Mouse (Mus musculus) MN1 (cell line): ENCODE results near the gene Kxd1.

Experiments
- DNase-seq: peaks from one replicate; pipeline ENCODE4 v3.0.0-alpha.2; 2016; ENCODE audit warnings: low spot score

The Kxd1 gene

GRCm38 (mm10) chr8:70547762-70548161 lies 20.0 kb upstream of the Kxd1 start:
- DNase-seq, result no peak

GRCm38 (mm10) chr8:70546412-70546811 lies 18.7 kb upstream of the Kxd1 start:
- DNase-seq, result no peak

- DNase-seq, result peak; percentile 57
These were observed 16.5 kb upstream of the Kxd1 start for GRCm38 (mm10) chr8:70544200-70544687.

- DNase-seq, result no peak
These were observed 13.3 kb upstream of the Kxd1 start for GRCm38 (mm10) chr8:70541081-70541480.

GRCm38 (mm10) chr8:70540507-70541071 lies 12.8 kb upstream of the Kxd1 start:
- DNase-seq, result no peak

- no peak for DNase-seq
These were observed 12.3 kb upstream of the Kxd1 start for GRCm38 (mm10) chr8:70540013-70540506.

GRCm38 (mm10) chr8:70539077-70539813 lies 11.5 kb upstream of the Kxd1 start, which contains the start of gene Ell:
Ell (plus strand) TSS chr8:70539457.
- DNase-seq, result peak; percentile 99

- DNase-seq, result peak; percentile 99
These were observed 10.9 kb upstream of the Kxd1 start for GRCm38 (mm10) chr8:70538633-70539076.

- peak; percentile 63 for DNase-seq
These were observed 10.3 kb upstream of the Kxd1 start for GRCm38 (mm10) chr8:70538024-70538579.

GRCm38 (mm10) chr8:70535701-70536100 lies 7.9 kb upstream of the Kxd1 start:
- DNase-seq, result peak; percentile 62

- DNase-seq, result no peak
These were observed 7.5 kb upstream of the Kxd1 start for GRCm38 (mm10) chr8:70535221-70535620.

- no peak for DNase-seq
These were observed 6.5 kb upstream of the Kxd1 start for GRCm38 (mm10) chr8:70534281-70534680.

GRCm38 (mm10) chr8:70530314-70530713 lies 2.6 kb upstream of the Kxd1 start:
- no peak for DNase-seq

GRCm38 (mm10) chr8:70529741-70530161 lies 2.0 kb upstream of the Kxd1 start:
- DNase-seq, result no peak

GRCm38 (mm10) chr8:70529299-70529698 lies 1.5 kb upstream of the Kxd1 start:
- DNase-seq, result no peak

GRCm38 (mm10) chr8:70528182-70528797 lies 534 bp upstream of the Kxd1 start:
- DNase-seq, result peak; percentile 44

GRCm38 (mm10) chr8:70527111-70527511 lies 645 bp downstream of the Kxd1 start:
- no peak for DNase-seq

GRCm38 (mm10) chr8:70522592-70523403 lies 5.0 kb downstream of the Kxd1 start:
- peak; percentile 99 for DNase-seq

GRCm38 (mm10) chr8:70519606-70520005 lies 8.2 kb downstream of the Kxd1 start:
- no peak for DNase-seq

GRCm38 (mm10) chr8:70519043-70519442 lies 8.7 kb downstream of the Kxd1 start:
- no peak for DNase-seq

- no peak for DNase-seq
These were observed 9.7 kb downstream of the Kxd1 start for GRCm38 (mm10) chr8:70517940-70518643.
